Mouse (Mus musculus): ENCODE measurements around the gene Dop1b. TPM values are rescaled to one million over a fixed set of nuclear protein-coding genes. Genes with fewer than 3 reads are reported as not detected.
"Not testable (repeated sequence)": the region's sequence is repeated elsewhere in the genome, so short reads cannot be mapped to it uniquely, and the experiment has no call there.

Gene Dop1b
- polyA plus RNA-seq, 1 experiment from 2014 or later, result 8.1 TPM

GRCm38 (mm10) chr16:93822433-93823225 is 110.9 kb downstream of the Dop1b start:
- H3K4me2 ChIP-seq (ENCODE audit: low read length); H3K4me3 ChIP-seq (ENCODE audit: control insufficient read depth in 1 of 2, insufficient read depth in 1 of 2, low read depth in 1 of 2, low read length in 2 of 2); ATAC-seq (ENCODE audit: insufficient number of reproducible peaks, insufficient read depth, low FRiP score, low read depth); H3K9ac ChIP-seq (ENCODE audit: low read length); H3K27me3 ChIP-seq (ENCODE audit: control insufficient read depth, insufficient read depth, low read length); H3K4me1 ChIP-seq (ENCODE audit: control insufficient read depth in 2 of 2, insufficient read depth in 2 of 2, low read length in 2 of 2); H3K27ac ChIP-seq (replicated peaks in 1 of 2; ENCODE audit: control insufficient read depth in 1 of 2, insufficient read depth in 1 of 2, low read depth in 2 of 2, low read length in 2 of 2); H3K36me3 ChIP-seq (ENCODE audit: control insufficient read depth, insufficient read depth, low read length): not testable (repeated sequence)
- 64% methylated on average over 4 of the region's 8 CpGs for WGBS
- peaks cover 19% of the 10 kb centered on the region for H3K9me3 ChIP-seq (ENCODE audit: control insufficient read depth, low read length)

- H3K4me1 ChIP-seq (ENCODE audit: control insufficient read depth in 2 of 2, insufficient read depth in 2 of 2, low read length in 2 of 2), result no peaks in the 10 kb centered on the region
- no peak overlapping the region for H3K9ac ChIP-seq (ENCODE audit: low read length)
- no peak overlapping the region for H3K27ac ChIP-seq (replicated peaks in 1 of 2; ENCODE audit: control insufficient read depth in 1 of 2, insufficient read depth in 1 of 2, low read depth in 2 of 2, low read length in 2 of 2)
- H3K36me3 ChIP-seq (ENCODE audit: control insufficient read depth, insufficient read depth, low read length), result no peaks in the 10 kb centered on the region
- WGBS, result 77% methylated on average over 4 of the region's 4 CpGs
- H3K4me3 ChIP-seq (ENCODE audit: control insufficient read depth in 1 of 2, insufficient read depth in 1 of 2, low read depth in 1 of 2, low read length in 2 of 2), result no peak overlapping the region
- H3K27me3 ChIP-seq (ENCODE audit: control insufficient read depth, insufficient read depth, low read length), result no peaks in the 10 kb centered on the region
- peaks cover 25% of the 10 kb centered on the region for H3K9me3 ChIP-seq (ENCODE audit: control insufficient read depth, low read length)
- no peak for ATAC-seq (ENCODE audit: insufficient number of reproducible peaks, insufficient read depth, low FRiP score, low read depth)
- H3K4me2 ChIP-seq (ENCODE audit: low read length), result no peak overlapping the region
These were observed 113.1 kb downstream of the Dop1b start for GRCm38 (mm10) chr16:93824799-93825198.

GRCm38 (mm10) chr16:93825463-93825862 is 113.8 kb downstream of the Dop1b start:
- H3K9ac ChIP-seq (ENCODE audit: low read length), result no peak overlapping the region
- no peak overlapping the region for H3K27ac ChIP-seq (replicated peaks in 1 of 2; ENCODE audit: control insufficient read depth in 1 of 2, insufficient read depth in 1 of 2, low read depth in 2 of 2, low read length in 2 of 2)
- H3K4me2 ChIP-seq (ENCODE audit: low read length), result no peak overlapping the region
- no peaks in the 10 kb centered on the region for H3K36me3 ChIP-seq (ENCODE audit: control insufficient read depth, insufficient read depth, low read length)
- peaks cover 25% of the 10 kb centered on the region for H3K9me3 ChIP-seq (ENCODE audit: control insufficient read depth, low read length)
- H3K4me1 ChIP-seq (ENCODE audit: control insufficient read depth in 2 of 2, insufficient read depth in 2 of 2, low read length in 2 of 2), result no peaks in the 10 kb centered on the region
- no peak for ATAC-seq (ENCODE audit: insufficient number of reproducible peaks, insufficient read depth, low FRiP score, low read depth)
- WGBS, result 81% methylated on average over 4 of the region's 4 CpGs
- H3K4me3 ChIP-seq (ENCODE audit: control insufficient read depth in 1 of 2, insufficient read depth in 1 of 2, low read depth in 1 of 2, low read length in 2 of 2), result no peak overlapping the region
- H3K27me3 ChIP-seq (ENCODE audit: control insufficient read depth, insufficient read depth, low read length), result no peaks in the 10 kb centered on the region

- Histone ChIP-seq H3K4me1 (ENCODE audit: control insufficient read depth in 2 of 2, insufficient read depth in 2 of 2, low read length in 2 of 2) (no peaks in the 10 kb centered on the region), H3K9me3 (ENCODE audit: control insufficient read depth, low read length) (peaks cover 25% of the 10 kb centered on the region), H3K36me3 (ENCODE audit: control insufficient read depth, insufficient read depth, low read length) (no peaks in the 10 kb centered on the region), H3K4me3 (ENCODE audit: control insufficient read depth in 1 of 2, insufficient read depth in 1 of 2, low read depth in 1 of 2, low read length in 2 of 2) (no peak overlapping the region), H3K27me3 (ENCODE audit: control insufficient read depth, insufficient read depth, low read length) (no peaks in the 10 kb centered on the region), H3K9ac (ENCODE audit: low read length) (no peak overlapping the region), H3K27ac (replicated peaks in 1 of 2; ENCODE audit: control insufficient read depth in 1 of 2, insufficient read depth in 1 of 2, low read depth in 2 of 2, low read length in 2 of 2) (no peak overlapping the region), H3K4me2 (ENCODE audit: low read length) (no peak overlapping the region)
- 61% methylated on average over 11 of the region's 11 CpGs for WGBS
- ATAC-seq (ENCODE audit: insufficient number of reproducible peaks, insufficient read depth, low FRiP score, low read depth), result no peak
These were observed 114.3 kb downstream of the Dop1b start for GRCm38 (mm10) chr16:93826054-93826453.

GRCm38 (mm10) chr16:93826478-93826877 is 114.8 kb downstream of the Dop1b start:
- H3K36me3 ChIP-seq (ENCODE audit: control insufficient read depth, insufficient read depth, low read length); H3K4me2 ChIP-seq (ENCODE audit: low read length); H3K4me1 ChIP-seq (ENCODE audit: control insufficient read depth in 2 of 2, insufficient read depth in 2 of 2, low read length in 2 of 2); H3K9ac ChIP-seq (ENCODE audit: low read length); H3K27me3 ChIP-seq (ENCODE audit: control insufficient read depth, insufficient read depth, low read length); H3K4me3 ChIP-seq (ENCODE audit: control insufficient read depth in 1 of 2, insufficient read depth in 1 of 2, low read depth in 1 of 2, low read length in 2 of 2); H3K27ac ChIP-seq (replicated peaks in 1 of 2; ENCODE audit: control insufficient read depth in 1 of 2, insufficient read depth in 1 of 2, low read depth in 2 of 2, low read length in 2 of 2); ATAC-seq (ENCODE audit: insufficient number of reproducible peaks, insufficient read depth, low FRiP score, low read depth): not testable (repeated sequence)
- H3K9me3 ChIP-seq (ENCODE audit: control insufficient read depth, low read length), result peaks cover 25% of the 10 kb centered on the region
- 50% methylated on average over 5 of the region's 5 CpGs for WGBS

GRCm38 (mm10) chr16:93826909-93827308 is 115.2 kb downstream of the Dop1b start:
- 84% methylated on average over 6 of the region's 6 CpGs for WGBS
- no peak for ATAC-seq (ENCODE audit: insufficient number of reproducible peaks, insufficient read depth, low FRiP score, low read depth)

GRCm38 (mm10) chr16:93829526-93829925 is 117.8 kb downstream of the Dop1b start:
- ATAC-seq (ENCODE audit: insufficient number of reproducible peaks, insufficient read depth, low FRiP score, low read depth), result no peak
- Histone ChIP-seq H3K4me2 (ENCODE audit: low read length) (no peak overlapping the region), H3K36me3 (ENCODE audit: control insufficient read depth, insufficient read depth, low read length) (no peaks in the 10 kb centered on the region), H3K27ac (replicated peaks in 1 of 2; ENCODE audit: control insufficient read depth in 1 of 2, insufficient read depth in 1 of 2, low read depth in 2 of 2, low read length in 2 of 2) (no peak overlapping the region), H3K4me1 (ENCODE audit: control insufficient read depth in 2 of 2, insufficient read depth in 2 of 2, low read length in 2 of 2) (peaks cover 2 to 16% of the 10 kb centered on the region in 2 experiments; a peak in 3 of 4 replicates), H3K9me3 (ENCODE audit: control insufficient read depth, low read length) (peaks cover 6% of the 10 kb centered on the region; the same call in 1 of the 2 replicates), H3K9ac (ENCODE audit: low read length) (no peak overlapping the region), H3K27me3 (ENCODE audit: control insufficient read depth, insufficient read depth, low read length) (no peaks in the 10 kb centered on the region), H3K4me3 (ENCODE audit: control insufficient read depth in 1 of 2, insufficient read depth in 1 of 2, low read depth in 1 of 2, low read length in 2 of 2) (no peak overlapping the region)
- 87% methylated on average over 15 of the region's 15 CpGs for WGBS

More at GRCm38 (mm10) chr16:93826909-93827308, 115.2 kb downstream of the Dop1b start:
- Histone ChIP-seq H3K4me1 (ENCODE audit: control insufficient read depth in 2 of 2, insufficient read depth in 2 of 2, low read length in 2 of 2) (no peaks in the 10 kb centered on the region), H3K9me3 (ENCODE audit: control insufficient read depth, low read length) (peaks cover 22% of the 10 kb centered on the region), H3K27me3 (ENCODE audit: control insufficient read depth, insufficient read depth, low read length) (no peaks in the 10 kb centered on the region), H3K4me3 (ENCODE audit: control insufficient read depth in 1 of 2, insufficient read depth in 1 of 2, low read depth in 1 of 2, low read length in 2 of 2) (no peak overlapping the region), H3K36me3 (ENCODE audit: control insufficient read depth, insufficient read depth, low read length) (no peaks in the 10 kb centered on the region), H3K4me2 (ENCODE audit: low read length) (no peak overlapping the region), H3K9ac (ENCODE audit: low read length) (no peak overlapping the region), H3K27ac (replicated peaks in 1 of 2; ENCODE audit: control insufficient read depth in 1 of 2, insufficient read depth in 1 of 2, low read depth in 2 of 2, low read length in 2 of 2) (no peak overlapping the region)
